Mouse (Mus musculus) G1E (cell line): ENCODE measurements around the gene Gm4871.

Source experiments
- CTCF ChIP-seq: IDR thresholded peaks from 2 replicates; pipeline ENCODE4 v1.5.1; 2012; ENCODE audit warnings: low read depth, low read length, inconsistent platforms, mixed read lengths
- GATA1 ChIP-seq: IDR thresholded peaks from 2 replicates; pipeline ENCODE4 v1.6.1; 2012; ENCODE audit warnings: borderline replicate concordance, low read length, inconsistent platforms, mixed read lengths

DNA sequence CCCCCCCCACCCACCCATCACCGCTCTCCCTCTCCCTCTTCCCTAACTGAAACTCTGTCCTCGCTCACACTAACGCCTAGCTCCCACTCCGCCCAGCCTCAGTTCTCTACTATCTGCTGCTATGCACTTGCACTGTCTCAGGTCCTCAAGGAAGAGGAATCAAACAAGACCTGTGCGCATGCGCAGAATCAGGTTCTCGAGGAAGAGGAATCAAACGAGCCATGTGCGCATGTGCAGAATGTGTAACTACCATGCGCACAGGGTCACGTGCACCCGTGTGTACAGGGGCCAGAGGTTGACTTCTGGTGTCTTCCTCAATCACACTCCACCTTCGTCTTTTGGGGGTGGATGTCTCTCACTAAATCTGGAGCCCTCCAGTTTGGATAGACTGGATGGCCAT, 45.0 kb downstream of the Gm4871 start:
- TF ChIP-seq CTCF (no peak), GATA1 (no peak)
